In genomic region chr5:114188900-114189464, GRCm38 (mm10) we compare ENCODE assay signal across 13 mouse cellular contexts. TPM values are rescaled to one million over a fixed set of nuclear protein-coding genes. Genes with fewer than 3 reads are reported as not detected.
DNase-seq lines count a peak whose midpoint lies in the region; ATAC-seq and TF ChIP-seq lines count a peak whose summit lies in the region.
"Had no signal": no experiment of that assay in that cellular context is flagged by ENCODE, and none has a peak within 500 bp of the region (broad histone marks: within the 10 kb centered on the region; RNA-seq: fewer than 3 reads in every experiment).

No protein-coding gene starts in this region.

- H3K9me3 ChIP-seq in kidney, embryonic 16.5 days (ENCODE audit: low read length) = no peaks in the 10 kb centered on the region; the same call in 1 of the 2 replicates
- H3K9me3 ChIP-seq in MEL (replicated peaks; ENCODE audit: insufficient read depth, low read length) = no peaks in the 10 kb centered on the region
- H3K9me3 ChIP-seq: embryonic facial prominence, embryonic 12.5 days; limb, embryonic 12.5 days had no signal

- H3K27ac ChIP-seq in kidney, adult 2 months (ENCODE audit: insufficient read depth, low read depth, low read length) = no peak overlapping the region
- H3K27ac ChIP-seq in kidney, embryonic 16.5 days (ENCODE audit: low read length) = no peak overlapping the region
- H3K27ac ChIP-seq in MEL (ENCODE audit: control insufficient read depth, low read depth, low read length) = no peak overlapping the region
- no peak overlapping the region for H3K27ac ChIP-seq in small intestine, adult 2 months (ENCODE audit: insufficient read depth, low read depth, low read length)
- H3K27ac ChIP-seq: embryonic facial prominence, embryonic 12.5 days; limb, embryonic 12.5 days; macrophage had no signal

- no peaks in the 10 kb centered on the region for H3K36me3 ChIP-seq in kidney, adult 2 months (ENCODE audit: control insufficient read depth, insufficient read depth, low read length)
- H3K36me3 ChIP-seq in kidney, embryonic 16.5 days (ENCODE audit: insufficient read depth, low read length) = no peaks in the 10 kb centered on the region
- no peaks in the 10 kb centered on the region for H3K36me3 ChIP-seq in MEL (ENCODE audit: control insufficient read depth in 1 of 2, insufficient read depth in 2 of 2, low read length in 2 of 2)
- no peaks in the 10 kb centered on the region for H3K36me3 ChIP-seq in small intestine, adult 2 months (ENCODE audit: control insufficient read depth, insufficient read depth, low read length)
- H3K36me3 ChIP-seq: embryonic facial prominence, embryonic 12.5 days; limb, embryonic 12.5 days had no signal

- no peak for TF ChIP-seq POLR2A in kidney, adult 2 months (IDR thresholded peaks at IDR 0.05; ENCODE audit: low read depth, low read length)
- TF ChIP-seq POLR2A in MEL (IDR thresholded peaks at IDR 0.05; ENCODE audit: control insufficient read depth in 1 of 2, insufficient read depth in 1 of 2, low read depth in 1 of 2, low read length in 2 of 2, poor library complexity in 1 of 2) = no peak
- no peak for TF ChIP-seq POLR2A in small intestine, adult 2 months (IDR thresholded peaks at IDR 0.05; ENCODE audit: low read depth, low read length)

- no peak overlapping the region for H3K4me2 ChIP-seq in kidney, embryonic 16.5 days (replicated peaks; ENCODE audit: low read depth, low read length)
- H3K4me2 ChIP-seq: embryonic facial prominence, embryonic 12.5 days; limb, embryonic 12.5 days had no signal

- DNase-seq in kidney, adult 2 months = peak; percentile 54
- peak; percentile 33 for DNase-seq in lung, postnatal 10 days
- DNase-seq in lung, postnatal 36 days = no peak
- DNase-seq in MEL (ENCODE audit: low read depth, low spot score) = no peak
- DNase-seq in thymus, postnatal 4 days = no peak
- DNase-seq: cerebellum, adult 8-10 months; gastrocnemius, postnatal 25 days; right cerebral cortex, postnatal 25 days had no signal

- H3K4me3 ChIP-seq in kidney, adult 2 months (ENCODE audit: insufficient read depth, low read depth, low read length) = no peak overlapping the region
- H3K4me3 ChIP-seq in kidney, embryonic 16.5 days (ENCODE audit: low read length) = no peak overlapping the region
- no peak overlapping the region for H3K4me3 ChIP-seq in MEL (ENCODE audit: control insufficient read depth in 1 of 2, insufficient read depth in 1 of 2, low read depth in 2 of 2, low read length in 2 of 2)
- no peak overlapping the region for H3K4me3 ChIP-seq in small intestine, adult 2 months (ENCODE audit: low read depth, low read length)
- H3K4me3 ChIP-seq: embryonic facial prominence, embryonic 12.5 days; limb, embryonic 12.5 days had no signal

- TF ChIP-seq CTCF in kidney, adult 2 months (conservative IDR thresholded peaks at IDR 0.05; ENCODE audit: insufficient read depth, insufficient read length, low read depth, low read length) = peak; percentile 28; the same call in 1 of the 2 replicates
- peak; percentile 43 to 66 (median 54) for TF ChIP-seq CTCF in MEL (IDR thresholded peaks at IDR 0.05 in 2 of 3, conservative IDR thresholded peaks at IDR 0.05 in 1 of 3; ENCODE audit: control insufficient read depth in 1 of 3, insufficient read depth in 1 of 3, low read depth in 2 of 3, low read length in 3 of 3, poor library complexity in 1 of 3, severe bottlenecking in 1 of 3)
- peak; percentile 33; the same call in 1 of the 2 replicates for TF ChIP-seq CTCF in small intestine, adult 2 months (IDR thresholded peaks at IDR 0.05; ENCODE audit: extremely low read depth, insufficient read length, insufficient replicate concordance, low read depth, low read length)

- TF ChIP-seq RAD21 in MEL (IDR thresholded peaks at IDR 0.05; ENCODE audit: low read depth, low read length) = no peak

- no peak overlapping the region for H3K9ac ChIP-seq in kidney, embryonic 16.5 days (replicated peaks; ENCODE audit: low read length)
- no peak overlapping the region for H3K9ac ChIP-seq in MEL (ENCODE audit: control insufficient read depth, low read depth, low read length, poor library complexity, severe bottlenecking)
- H3K9ac ChIP-seq: embryonic facial prominence, embryonic 12.5 days; limb, embryonic 12.5 days had no signal

- ATAC-seq in kidney, embryonic 16.5 days (ENCODE audit: low FRiP score, low TSS enrichment) = no peak

- TF ChIP-seq EP300 in MEL (IDR thresholded peaks at IDR 0.05; ENCODE audit: low read depth in 1 of 2, low read length in 2 of 2) = no peak

- WGBS in kidney, adult 2 months = 67% methylated on average over 12 of the region's 12 CpGs
- WGBS in kidney, embryonic 16.5 days = 75% methylated on average over 12 of the region's 12 CpGs
- 77% methylated on average over 12 of the region's 12 CpGs for WGBS in small intestine, adult 2 months

- H3K4me1 ChIP-seq in kidney, adult 2 months (ENCODE audit: control insufficient read depth, insufficient read depth, low read length) = no peaks in the 10 kb centered on the region
- H3K4me1 ChIP-seq in kidney, embryonic 16.5 days (ENCODE audit: insufficient read depth, low read length) = peaks cover 3% of the 10 kb centered on the region; the same call in 1 of the 2 replicates
- no peaks in the 10 kb centered on the region for H3K4me1 ChIP-seq in MEL (ENCODE audit: control insufficient read depth in 1 of 2, insufficient read depth in 2 of 2, low read length in 2 of 2)
- no peaks in the 10 kb centered on the region for H3K4me1 ChIP-seq in small intestine, adult 2 months (ENCODE audit: control insufficient read depth, insufficient read depth, insufficient read length, low read length)
- H3K4me1 ChIP-seq: embryonic facial prominence, embryonic 12.5 days had no signal

- no peaks in the 10 kb centered on the region for H3K27me3 ChIP-seq in kidney, adult 2 months (replicated peaks; ENCODE audit: control insufficient read depth, insufficient read depth, low read length)
- H3K27me3 ChIP-seq in kidney, embryonic 16.5 days (ENCODE audit: insufficient read depth, low read length) = no peaks in the 10 kb centered on the region
- H3K27me3 ChIP-seq in MEL (ENCODE audit: control insufficient read depth in 1 of 2, insufficient read depth in 2 of 2, low read length in 2 of 2) = no peaks in the 10 kb centered on the region
- no peaks in the 10 kb centered on the region for H3K27me3 ChIP-seq in small intestine, adult 2 months (ENCODE audit: control insufficient read depth, insufficient read depth, low read length)
- H3K27me3 ChIP-seq: embryonic facial prominence, embryonic 12.5 days had no signal

- H3K79me2 ChIP-seq in MEL (ENCODE audit: control insufficient read depth, insufficient read depth, low read length, poor library complexity) = no peaks in the 10 kb centered on the region

TF ChIP-seq in MEL, 35 proteins besides CTCF, POLR2A, EP300 and RAD21:
- TF ChIP-seq ETS1 (IDR thresholded peaks at IDR 0.05; ENCODE audit: low read depth, low read length) (no peak), USF1 (IDR thresholded peaks at IDR 0.05; ENCODE audit: low read depth, low read length) (no peak), SIN3A (IDR thresholded peaks at IDR 0.05; ENCODE audit: low read length) (no peak), MEF2A (IDR thresholded peaks at IDR 0.05; ENCODE audit: extremely low read depth, insufficient replicate concordance, low read depth, low read length, poor library complexity, severe bottlenecking) (no peak), NRF1 (IDR thresholded peaks at IDR 0.05; ENCODE audit: insufficient read depth, low read depth, low read length, poor library complexity, severe bottlenecking) (no peak), MAZ (IDR thresholded peaks at IDR 0.05; ENCODE audit: low read depth, low read length) (no peak), ZMIZ1 (IDR thresholded peaks at IDR 0.05; ENCODE audit: low read depth, low read length) (no peak), USF2 (IDR thresholded peaks at IDR 0.05; ENCODE audit: borderline replicate concordance in 1 of 2, insufficient read depth in 1 of 2, low read depth in 1 of 2, low read length in 2 of 2) (no peak), ZKSCAN1 (IDR thresholded peaks at IDR 0.05; ENCODE audit: low read depth, low read length) (no peak), MAFK (IDR thresholded peaks at IDR 0.05; ENCODE audit: borderline replicate concordance, low read depth, low read length) (no peak), MYB (IDR thresholded peaks at IDR 0.05; ENCODE audit: low read depth, low read length) (no peak), ZC3H11A (IDR thresholded peaks at IDR 0.05; ENCODE audit: low read depth, low read length) (no peak), E2F4 (IDR thresholded peaks at IDR 0.05; ENCODE audit: borderline replicate concordance, low read depth, low read length) (no peak), MAX (IDR thresholded peaks at IDR 0.05; ENCODE audit: low read length) (no peak), RCOR1 (IDR thresholded peaks at IDR 0.05; ENCODE audit: low read depth, low read length) (no peak), TCF12 (IDR thresholded peaks at IDR 0.05; ENCODE audit: low read depth, low read length) (no peak), MYC (IDR thresholded peaks at IDR 0.05; ENCODE audit: low read depth, low read length) (no peak), HCFC1 (IDR thresholded peaks at IDR 0.05; ENCODE audit: low read depth, low read length) (no peak), KAT2A (conservative IDR thresholded peaks at IDR 0.05; ENCODE audit: low read depth, low read length) (no peak)

RNA-seq across cellular contexts. Expression of gene Acacb, which starts 42.6 kb away (rescaled TPM):
- polyA plus RNA-seq in kidney, adult 2 months (2012; rRNA removed) = 34.5 and 36.6 TPM in 2 replicates
- polyA plus RNA-seq in kidney, embryonic 16.5 days (2015; fragmentation: Nextera tagmentation; extraction: Ambion mirVana) = 4.7 and 5.7 TPM in 2 replicates
- total RNA-seq in MEL (2012; rRNA removed) = 1.9 and 2.0 TPM in 2 replicates
- polyA plus RNA-seq in MEL (2012; ENCODE audit: insufficient read depth in 1 of 2, insufficient read length in 2 of 2, low read depth in 1 of 2, low replicate concordance in 2 of 2, missing spikeins in 1 of 2) = 1 to 10 TPM in 1 of 2 experiments, not detected in 1; 5.3 TPM
- 3.1 and 5.9 TPM in 2 replicates for polyA plus RNA-seq in small intestine, adult 2 months (2012; rRNA removed)

RNA-seq across cellular contexts. Expression of gene Ung, which starts 58.8 kb away (rescaled TPM):
- 2.6 and 3.7 TPM in 2 replicates for polyA plus RNA-seq in kidney, adult 2 months (2012; rRNA removed)
- polyA plus RNA-seq in kidney, embryonic 16.5 days (2015; fragmentation: Nextera tagmentation; extraction: Ambion mirVana) = 56.2 and 57.0 TPM in 2 replicates
- 19.6 and 22.1 TPM in 2 replicates for total RNA-seq in MEL (2012; rRNA removed)
- 10 to 100 TPM in 1 of 2 experiments, not detected in 1; 62.2 TPM for polyA plus RNA-seq in MEL (2012; ENCODE audit: insufficient read depth in 1 of 2, insufficient read length in 2 of 2, low read depth in 1 of 2, low replicate concordance in 2 of 2, missing spikeins in 1 of 2)
- polyA plus RNA-seq in small intestine, adult 2 months (2012; rRNA removed) = 4.8 and 6.7 TPM in 2 replicates

Comparison
In these comparisons a context has a peak if more than half of its experiments do, and no peak if none do; other contexts are left out.
1. DNase-seq: peak in kidney, adult 2 months (single experiment) and lung, postnatal 10 days (single experiment); none in lung, postnatal 36 days (single experiment), MEL (single experiment) and thymus, postnatal 4 days (single experiment).
2. Peak in every context shown above with its lines, with median percentiles within 50 percentile points of each other: CTCF ChIP-seq.